Mouse (Mus musculus) adrenal gland (tissue): ENCODE measurements around the gene Adamts9.

Experiments
- intact Hi-C: fragments of 180-260 bp; cut with DNase I; formaldehyde crosslinking; loops from one replicate; pipeline ENCODE4 v1.15.1; 2025

Adamts9 gene

DNA sequence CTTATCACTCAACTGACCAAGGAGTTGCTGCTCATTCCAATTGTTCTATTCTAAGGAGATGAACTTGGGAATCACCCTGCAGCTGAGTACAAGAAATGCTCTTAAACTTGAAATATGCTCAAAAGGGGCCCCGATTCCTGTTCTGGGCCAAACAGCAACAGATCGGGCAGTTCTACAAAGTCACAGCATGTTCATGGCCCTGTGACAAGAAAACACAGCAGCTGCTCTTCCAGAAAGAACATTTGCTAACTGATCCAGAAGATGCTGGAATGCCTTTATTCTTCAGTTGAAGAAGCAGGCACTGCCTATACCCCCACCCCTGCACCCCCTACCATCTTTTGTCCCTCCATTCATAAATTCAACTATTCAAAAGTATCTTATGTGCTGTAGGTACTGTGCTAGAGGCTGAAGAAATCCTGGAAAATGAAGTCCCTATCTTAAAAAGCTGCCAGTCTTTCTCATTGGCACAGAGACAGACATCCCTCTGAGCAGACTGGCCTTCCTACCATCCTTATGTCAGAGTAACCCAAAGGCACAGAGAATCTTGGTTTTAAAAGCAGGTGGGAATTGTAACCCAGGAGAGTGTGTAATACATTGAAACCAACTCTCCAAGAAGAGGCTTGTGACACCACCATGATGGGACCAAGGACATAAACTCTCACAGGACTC lies 130.5 kb downstream of the Adamts9 start:
- intact Hi-C loops, result no loop called here

DNA sequence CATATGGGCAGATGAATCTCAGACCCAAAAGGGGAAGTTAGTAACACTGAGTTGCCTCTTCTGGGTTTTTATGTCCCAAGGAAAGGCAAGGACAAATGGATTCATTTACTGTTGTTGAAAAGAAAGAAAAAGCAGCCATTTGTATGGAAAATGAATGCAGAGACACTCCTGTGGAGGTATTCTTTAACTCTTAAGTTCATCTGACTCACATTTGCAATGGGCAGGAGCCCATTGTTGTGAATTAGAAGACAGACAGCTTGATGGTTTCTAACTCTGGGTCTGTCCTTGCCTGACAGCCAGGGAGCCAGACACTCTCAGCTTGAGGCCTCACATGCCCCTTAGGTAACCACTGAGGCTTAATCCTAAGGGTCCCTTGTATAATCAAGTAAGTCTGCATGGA lies 131.7 kb downstream of the Adamts9 start:
- intact Hi-C loops, result no loop called here

DNA sequence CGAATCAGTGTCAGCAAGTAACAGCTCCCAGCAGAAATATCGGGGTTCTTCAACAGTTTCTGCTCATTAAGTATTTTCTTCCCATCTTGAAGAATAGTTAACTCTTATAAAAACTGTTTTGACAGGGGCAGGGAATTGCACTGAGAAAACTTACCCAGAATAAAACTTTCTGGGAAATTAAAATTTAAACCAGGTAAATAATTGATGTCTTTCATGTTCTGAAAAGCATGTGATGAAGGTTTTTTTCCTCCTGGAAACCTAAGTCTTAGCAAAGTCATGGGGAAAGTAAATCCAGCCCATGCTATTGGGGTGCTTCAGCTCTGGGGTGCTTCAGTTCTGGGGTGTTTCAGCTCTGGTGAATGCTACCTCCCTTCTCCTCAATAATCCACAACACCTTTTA lies 132.7 kb downstream of the Adamts9 start:
- intact Hi-C loops, result no loop called here

DNA sequence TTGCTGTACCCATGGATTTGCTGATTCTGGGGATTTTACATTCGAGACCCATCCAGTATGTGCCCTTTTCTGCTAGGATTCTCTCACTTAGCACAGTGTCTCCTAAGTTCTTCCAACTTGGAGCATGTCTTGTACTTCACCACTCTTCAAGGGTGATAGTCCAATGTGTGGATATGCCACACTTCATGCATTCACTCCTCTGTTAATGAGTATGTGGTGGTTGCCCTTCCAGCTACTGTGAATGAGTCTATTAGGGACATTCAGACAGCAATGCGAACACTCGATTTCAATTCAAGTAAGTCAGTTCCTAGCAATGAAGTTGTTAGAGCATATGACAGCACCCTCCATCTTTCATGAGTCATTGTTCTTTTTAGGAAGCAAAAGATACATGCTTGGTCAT lies 133.5 kb downstream of the Adamts9 start:
- intact Hi-C loops, result no loop called here

DNA sequence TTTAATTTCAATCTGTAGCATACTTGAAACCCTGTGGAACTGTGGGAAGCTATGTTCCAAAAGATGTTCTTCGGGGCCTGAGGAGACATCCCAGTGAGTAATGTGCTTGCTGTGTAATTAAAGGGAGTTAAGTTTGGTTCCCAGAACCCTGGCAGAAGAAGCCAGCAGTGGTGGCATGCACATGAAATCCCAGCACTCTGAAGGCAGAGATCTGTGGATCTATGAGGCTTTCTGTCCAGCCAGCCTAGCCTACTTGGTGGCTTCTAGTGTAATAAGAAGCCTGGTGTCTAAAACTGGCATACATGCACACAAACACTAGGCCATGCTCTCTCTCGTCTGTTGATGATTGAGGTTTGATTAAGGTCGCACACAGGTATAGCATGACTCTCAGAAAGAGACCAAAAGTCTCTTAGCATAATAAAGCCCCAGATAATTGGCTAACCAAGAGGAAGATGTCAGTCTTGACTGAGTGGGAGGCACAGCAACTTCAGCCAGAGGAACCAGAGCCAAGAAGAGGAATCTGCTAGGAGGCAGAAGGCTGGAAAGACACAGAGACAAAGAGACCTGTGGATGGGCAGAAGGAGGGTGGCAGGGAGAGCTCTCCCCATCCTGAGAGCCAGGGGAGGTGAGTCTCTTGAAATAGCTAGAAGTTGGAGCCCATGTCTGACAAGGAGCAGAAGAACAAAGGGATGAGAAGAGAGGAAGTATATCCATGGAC lies 138.9 kb downstream of the Adamts9 start:
- intact Hi-C loops, result no loop called here

DNA sequence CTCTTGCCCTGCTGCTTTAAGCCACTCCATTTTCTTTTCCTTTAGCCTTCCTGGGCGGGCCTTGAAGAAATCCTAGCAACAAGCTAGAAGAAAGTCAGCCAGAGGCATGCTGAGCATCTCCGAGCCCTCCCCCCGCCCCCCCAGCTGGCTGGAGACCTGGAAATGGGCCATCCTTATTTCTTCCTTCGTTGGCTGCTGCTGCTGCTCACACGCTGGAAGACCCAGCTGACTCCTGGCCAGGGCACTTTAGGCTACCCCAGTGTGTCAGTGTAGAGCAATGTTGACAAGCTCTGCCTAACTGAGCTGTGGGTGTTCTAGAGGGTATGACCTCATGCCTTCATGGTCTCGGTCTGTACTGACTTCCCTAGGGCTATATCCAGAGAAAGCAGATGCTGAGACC lies 140.1 kb downstream of the Adamts9 start:
- intact Hi-C loops, result no loop called here

DNA sequence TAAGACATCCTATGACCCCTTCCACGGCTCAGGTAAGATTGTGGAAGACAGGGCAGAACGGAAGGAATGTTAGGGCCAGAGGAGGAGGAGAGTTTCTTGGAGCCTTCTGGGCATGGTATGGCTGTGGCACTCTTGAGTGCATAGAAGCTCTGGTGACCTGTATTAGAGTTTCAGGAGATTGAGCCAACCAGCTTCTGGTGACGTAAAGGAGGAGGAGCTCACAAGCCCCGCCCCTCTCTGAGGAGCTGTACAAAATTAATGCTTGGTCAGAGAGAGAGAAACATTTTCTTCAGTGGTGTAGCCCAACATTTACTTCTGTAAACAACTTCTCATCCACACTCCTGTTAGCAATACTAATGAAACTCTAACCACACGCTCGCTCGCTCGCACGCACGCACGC lies 140.9 kb downstream of the Adamts9 start:
- intact Hi-C loops, result no loop called here

DNA sequence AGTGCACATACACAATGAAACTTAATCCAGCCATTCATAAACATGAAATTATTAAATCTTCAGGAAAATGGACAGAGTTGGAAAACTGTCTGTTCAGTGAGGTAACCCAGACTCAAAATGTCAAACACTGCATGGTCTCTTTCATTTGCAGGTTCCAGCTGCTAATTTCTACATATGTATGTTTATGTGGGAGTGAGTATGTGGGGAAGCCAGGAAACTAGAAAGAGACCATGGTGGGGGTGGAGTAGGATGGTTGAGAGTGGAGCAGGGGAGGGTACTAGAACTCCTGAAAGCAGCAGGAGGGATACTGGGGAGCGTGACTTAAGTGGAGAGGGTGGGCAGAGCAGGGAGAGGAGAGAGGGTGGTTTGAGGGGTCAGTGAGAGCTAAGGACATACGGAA lies 141.8 kb downstream of the Adamts9 start:
- intact Hi-C loops, result no loop called here

DNA sequence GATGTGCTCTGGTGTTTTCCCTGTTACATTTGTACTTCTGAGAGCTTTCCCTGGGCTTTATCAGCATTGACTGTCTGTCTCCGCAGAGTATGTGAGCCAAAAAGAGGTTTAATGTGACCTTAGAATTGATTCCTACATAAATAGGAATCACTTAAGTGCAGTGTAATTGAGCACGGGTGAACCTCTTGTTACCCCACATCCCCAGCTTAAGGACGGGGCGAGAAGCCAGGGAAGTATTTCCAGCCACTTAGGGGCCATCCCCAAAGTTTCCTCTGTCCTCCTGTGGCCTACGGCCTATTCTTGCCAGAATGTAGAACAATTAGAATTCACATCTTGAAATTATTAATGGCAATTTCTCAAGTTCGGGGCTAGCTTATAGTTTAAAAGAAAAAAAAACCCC lies 149.5 kb downstream of the Adamts9 start:
- intact Hi-C loops, result loop anchor here (5.0 kb wide), 1 partner anchor 933 kb away; no protein-coding TSS in a partner anchor

DNA sequence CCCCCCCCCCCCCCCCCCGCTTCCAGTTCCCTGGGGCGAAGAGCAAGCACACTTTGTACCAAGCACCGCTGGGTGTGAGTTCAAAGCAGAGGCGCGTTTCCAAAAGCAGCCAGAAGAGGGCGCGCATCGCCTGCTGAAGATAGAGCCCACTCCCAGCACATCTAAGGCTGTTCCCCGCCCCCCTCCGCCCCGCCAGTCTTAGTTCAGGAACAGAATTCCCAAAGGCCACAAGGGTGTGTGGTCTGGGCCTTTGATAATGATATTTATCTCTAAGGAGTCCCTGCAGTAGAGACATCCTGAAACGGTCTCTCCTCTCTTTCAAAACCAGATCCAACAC lies 155.9 kb downstream of the Adamts9 start:
- intact Hi-C loops, result loop anchor here (2.0 to 10.0 kb wide), 4 partner anchors 155 to 1197 kb away; partner anchors contain the start of gene Adamts9

DNA sequence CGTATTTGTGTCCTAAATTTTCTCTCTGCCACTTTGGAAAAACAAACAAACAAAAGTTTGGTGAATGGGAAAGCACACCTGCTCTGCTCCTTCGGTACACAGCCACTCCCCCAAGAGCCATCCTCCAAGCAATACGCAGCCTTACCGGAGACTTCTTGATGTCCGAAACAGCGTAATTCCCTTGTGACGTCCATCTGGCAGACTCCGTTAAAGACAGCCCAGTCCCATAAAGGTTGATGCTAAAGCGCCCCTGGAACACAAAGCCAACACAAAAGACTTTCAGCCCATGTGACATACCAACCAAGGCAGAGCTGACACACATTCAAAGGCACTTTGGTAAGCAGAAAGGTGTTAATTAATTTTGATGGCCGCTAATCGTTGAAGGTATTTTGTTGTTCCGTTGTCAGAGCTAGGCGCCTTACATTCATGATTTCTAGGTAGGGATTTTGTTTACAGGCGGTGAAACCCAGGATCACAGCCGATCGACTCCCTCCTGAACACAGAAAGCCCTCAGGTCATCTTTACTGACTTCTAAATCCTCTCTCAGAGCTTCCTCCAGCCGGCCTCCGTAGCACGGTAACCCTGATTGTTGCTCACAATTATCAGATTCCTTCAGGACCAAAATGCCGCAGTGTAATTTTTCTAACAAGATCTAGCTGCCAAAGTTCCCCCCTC lies 156.5 kb downstream of the Adamts9 start:
- intact Hi-C loops, result loop anchor here (2.0 to 10.0 kb wide), 4 partner anchors 155 to 1198 kb away; partner anchors contain the start of gene Adamts9

DNA sequence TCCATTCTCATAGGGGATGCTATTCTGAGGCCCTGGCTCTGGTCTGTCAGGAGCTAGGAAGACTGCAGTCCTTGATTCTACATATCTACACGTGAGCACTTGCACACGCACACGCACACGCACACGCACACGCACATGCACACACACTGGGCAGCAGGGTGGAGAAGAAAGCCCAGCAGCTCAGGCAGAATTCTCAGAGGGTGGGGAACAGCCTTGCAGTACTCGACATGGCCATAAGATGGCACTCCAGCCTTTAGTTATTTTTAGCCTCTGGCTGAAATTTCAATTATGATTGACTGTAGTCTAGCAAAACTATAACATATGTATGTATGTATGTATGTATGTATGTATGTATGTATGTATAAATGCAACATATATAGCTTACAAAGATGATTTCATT lies 158.5 kb downstream of the Adamts9 start:
- intact Hi-C loops, result loop anchor here (5.0 to 10.0 kb wide), 2 partner anchors 158 to 1200 kb away; partner anchors contain the start of gene Adamts9

DNA sequence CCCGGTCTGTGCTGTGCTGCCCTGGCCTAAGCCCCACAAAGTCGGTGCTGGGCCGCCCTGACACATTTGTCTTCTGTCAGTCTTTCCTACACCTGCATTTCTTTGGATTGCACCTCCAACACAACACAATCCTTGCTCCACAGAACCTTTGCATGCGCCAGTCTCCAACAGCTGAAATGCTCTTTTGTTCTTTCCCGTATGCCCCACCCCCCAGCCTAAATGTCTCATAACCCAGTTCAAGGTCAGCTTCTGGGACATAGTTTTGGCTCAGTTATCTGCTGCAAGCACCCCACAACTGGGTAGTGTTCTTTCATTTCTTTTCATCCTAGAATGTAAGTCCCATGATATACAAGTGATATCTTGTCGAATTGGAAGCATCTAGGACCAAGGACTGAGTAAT lies 161.8 kb downstream of the Adamts9 start:
- intact Hi-C loops, result loop anchor here (10.0 kb wide), 1 partner anchor 1203 kb away; no protein-coding TSS in a partner anchor

DNA sequence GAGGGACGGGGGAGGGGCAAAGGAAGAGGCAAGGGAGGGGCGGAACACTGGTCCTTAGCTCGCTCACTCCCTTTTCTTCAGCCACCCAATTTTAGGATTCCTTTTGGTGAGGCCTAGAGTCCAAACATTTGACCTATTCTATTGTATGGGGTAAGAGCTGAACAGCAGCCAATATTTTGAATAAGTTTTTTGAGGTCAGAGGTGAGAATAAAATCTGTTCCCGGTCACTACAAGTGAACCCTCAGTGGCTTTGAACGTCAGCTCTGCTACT lies 163.4 kb downstream of the Adamts9 start:
- intact Hi-C loops, result loop anchor here (10.0 kb wide), 1 partner anchor 1205 kb away; no protein-coding TSS in a partner anchor

DNA sequence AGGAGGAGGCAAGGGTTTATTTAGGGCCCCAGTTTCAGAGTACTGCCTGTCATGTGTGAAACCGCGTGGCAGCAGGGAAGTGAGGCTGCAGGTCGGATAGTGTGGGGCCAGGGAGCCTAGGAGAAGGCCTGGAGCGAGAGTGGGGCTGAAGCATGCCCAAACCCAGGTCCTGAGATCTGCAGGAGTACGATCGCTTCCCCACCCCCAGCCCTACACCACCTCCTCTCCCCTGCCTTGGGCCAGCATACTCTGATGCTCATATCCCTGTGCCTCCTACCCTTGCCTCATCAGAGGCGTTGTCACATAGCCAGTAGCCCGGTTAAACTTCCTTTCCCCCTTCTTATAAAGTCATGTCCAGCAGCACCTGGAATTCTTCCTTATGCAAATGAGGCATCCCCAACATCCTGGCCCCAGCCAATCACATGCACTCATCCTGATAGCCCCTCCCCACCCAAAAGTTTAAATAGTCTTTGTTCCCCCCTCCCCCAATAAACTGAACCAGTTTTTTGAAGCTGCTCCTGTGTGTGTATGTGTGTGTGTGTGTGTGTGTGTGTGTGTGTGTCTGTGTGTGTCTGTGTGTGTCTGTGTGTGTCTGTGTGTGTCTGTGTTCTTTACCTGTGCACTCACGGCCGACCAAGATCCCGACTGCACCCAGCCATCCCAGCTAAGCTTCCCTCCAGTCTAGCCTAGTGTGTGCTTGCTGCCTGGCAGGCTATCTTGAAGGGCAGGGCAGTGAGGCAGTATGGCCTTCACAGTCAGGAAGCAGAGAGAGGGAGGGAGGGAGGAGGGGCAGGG lies 164.0 kb downstream of the Adamts9 start:
- intact Hi-C loops, result no loop called here

DNA sequence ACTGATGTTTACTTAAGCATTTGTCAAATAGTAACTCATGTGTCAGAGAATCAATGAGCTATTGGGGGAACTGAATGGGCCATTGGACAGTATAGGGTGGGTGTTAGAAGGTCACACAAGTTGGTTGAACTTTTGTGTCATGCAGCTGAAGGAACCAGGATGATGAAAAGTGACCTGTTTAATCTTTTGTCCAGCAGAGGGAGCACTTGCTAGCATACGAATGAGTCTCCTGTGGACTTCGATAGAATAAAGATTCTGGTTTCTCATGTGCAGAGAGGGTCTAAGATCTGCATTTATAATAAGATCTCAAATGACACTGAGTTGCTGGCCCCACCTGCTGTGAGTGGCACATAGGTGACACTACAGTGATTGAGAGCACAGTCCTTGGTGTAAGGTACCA lies 166.9 kb downstream of the Adamts9 start:
- intact Hi-C loops, result no loop called here

DNA sequence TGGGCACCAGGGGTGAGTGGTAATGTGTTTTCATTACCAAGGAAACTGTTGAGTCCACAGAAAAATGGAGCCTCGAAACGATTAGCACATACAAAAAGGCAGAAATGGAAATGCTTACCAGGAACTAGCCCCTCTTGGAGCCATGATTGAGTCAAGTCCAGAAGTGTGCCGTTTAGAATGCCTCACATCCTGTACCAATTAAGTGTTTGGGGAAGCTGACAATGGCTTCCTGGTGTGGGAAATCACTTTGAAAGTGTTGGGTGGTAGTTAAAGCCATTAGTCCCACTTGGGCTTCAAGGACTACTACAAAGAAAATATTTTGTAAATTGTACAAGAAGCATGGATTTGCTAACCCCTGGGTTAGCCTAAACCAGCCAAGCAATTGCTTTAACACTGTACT lies 180.9 kb downstream of the Adamts9 start:
- intact Hi-C loops, result no loop called here

DNA sequence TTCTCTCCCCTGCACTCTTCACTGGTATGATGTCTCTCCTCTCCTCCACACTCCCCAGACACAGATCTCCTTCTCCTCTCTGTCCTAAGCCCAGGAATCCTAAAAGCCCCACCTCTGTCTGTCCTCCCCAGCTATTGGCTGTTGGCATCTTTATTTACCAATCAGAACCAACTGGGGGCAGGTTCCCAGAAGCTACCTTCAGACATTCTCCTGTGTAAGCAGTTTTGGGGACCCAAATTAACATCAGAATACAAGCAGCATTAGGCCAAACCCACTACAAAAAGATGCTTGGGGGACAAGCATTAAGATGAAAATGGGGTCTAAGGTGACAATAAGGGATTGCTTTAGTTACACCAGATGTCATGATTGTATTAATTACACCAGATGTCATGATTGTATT lies 183.7 kb downstream of the Adamts9 start:
- intact Hi-C loops, result no loop called here

DNA sequence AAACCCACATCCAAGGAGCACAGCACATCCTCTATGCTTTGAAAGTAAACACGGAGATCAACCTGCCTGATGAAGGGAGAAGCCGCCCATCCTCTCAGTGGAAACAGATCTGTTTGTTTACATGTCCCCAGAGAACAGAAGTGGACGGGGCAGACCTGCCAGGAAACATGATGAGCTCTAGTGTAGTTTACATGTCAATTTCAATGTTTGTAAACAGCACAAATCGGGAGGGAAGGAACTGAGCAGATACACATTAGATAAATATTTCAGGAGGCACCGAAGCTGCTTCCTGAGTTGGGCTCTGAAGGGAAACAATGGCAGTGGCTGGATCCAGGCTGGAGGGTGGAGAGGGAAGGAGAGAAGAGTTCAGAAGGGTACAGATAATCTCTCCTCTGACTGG lies 187.5 kb downstream of the Adamts9 start:
- intact Hi-C loops, result no loop called here

DNA sequence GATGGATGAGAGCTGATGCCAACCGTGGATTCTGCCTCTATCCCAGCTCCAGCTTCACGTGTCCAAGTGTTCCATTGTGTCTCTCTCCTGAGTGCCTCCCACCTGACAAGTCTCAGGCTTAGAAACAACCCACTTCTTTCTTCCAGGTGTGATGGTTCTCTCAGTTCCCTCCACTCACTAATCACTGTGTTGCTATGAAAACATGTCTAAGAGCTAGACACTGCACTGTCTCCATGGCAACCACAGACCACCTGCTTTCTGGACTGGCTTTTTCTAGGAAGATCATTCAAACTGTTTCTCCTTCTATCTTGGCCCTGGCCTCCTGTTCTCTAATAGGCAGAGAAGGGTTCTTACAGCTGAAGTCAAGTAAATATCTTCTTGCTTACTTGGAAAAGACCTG lies 190.6 kb downstream of the Adamts9 start:
- intact Hi-C loops, result no loop called here

DNA sequence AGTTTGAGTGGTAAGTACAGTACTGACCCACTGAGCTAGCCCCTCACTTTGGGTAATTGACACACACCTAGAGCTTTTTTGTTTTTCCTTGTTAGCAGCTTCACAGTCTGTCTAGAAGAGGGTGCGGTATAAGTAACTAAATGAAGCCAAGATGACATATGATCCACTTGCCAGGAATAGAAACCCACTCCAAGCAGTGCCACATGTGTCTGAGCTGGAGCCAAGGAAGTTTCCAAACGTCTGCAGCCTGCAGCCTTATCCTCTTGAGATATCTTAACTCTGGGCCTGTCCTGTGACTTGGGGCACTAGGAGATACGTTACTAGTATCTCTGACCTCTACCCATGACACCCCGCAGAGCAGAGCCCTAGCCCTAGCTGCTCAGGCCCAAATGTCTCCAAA lies 193.9 kb downstream of the Adamts9 start:
- intact Hi-C loops, result no loop called here

DNA sequence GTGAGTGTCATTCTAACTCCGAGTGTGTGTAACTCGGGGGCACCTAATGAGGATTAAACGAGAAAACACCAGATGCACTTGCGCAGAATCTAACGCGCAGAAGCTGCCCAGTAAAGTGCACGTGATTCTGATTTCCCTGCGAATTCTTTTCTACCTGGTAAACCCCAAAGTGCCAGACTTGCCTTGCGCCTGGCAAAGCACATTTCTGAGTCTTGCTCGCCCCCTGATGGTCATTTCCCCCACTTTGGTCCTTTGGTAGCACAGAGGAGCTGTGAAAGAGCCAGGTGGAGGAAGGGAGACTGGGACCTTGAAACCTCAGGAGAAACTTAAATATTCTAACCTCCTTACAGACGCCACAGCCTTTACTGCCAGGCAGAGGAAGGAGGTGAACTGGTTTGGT lies 199.7 kb downstream of the Adamts9 start:
- intact Hi-C loops, result loop anchor here (2.0 kb wide), 1 partner anchor 457 kb away; no protein-coding TSS in a partner anchor
